Mouse (Mus musculus): Measurements from ENCODE around the gene Ppif. TPM values are rescaled to one million over a fixed set of nuclear protein-coding genes. Genes with fewer than 3 reads are reported as not detected.

Ppif gene
- total RNA-seq, 2 experiments from 2014 or later, result 26.0 to 43.4 TPM

DNA sequence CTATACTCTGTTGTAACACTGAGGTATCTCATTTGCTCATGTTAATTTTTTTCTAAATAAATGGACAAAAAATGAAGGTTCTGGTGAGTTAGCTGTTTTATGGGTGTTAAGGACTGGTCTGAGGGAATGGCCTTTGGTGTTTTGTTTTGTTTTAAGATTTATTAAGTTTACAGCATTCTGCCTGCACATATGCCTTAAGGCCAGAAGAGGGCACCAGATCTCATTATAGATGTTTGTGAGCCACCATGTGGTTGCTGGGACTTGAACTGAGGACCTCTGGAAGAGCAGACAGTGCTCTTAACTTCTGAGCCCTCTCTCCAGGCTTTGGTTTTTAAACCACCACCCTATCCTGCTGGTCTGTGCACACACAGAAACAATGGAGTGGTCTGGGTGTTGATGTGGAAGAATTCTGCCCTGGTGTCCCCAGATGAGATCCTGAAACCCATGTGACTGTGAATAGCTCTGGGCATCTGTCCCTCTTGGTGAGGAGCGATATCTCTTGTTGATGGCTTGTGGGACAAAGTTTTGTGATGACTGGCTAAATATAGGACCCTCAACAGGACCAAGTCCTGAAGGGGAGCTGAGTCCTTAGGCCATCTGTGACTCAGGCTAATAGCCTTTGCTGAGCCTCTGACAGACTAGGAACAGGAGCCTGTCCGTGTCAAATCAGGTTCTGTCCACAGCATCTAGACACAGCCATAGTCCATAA, 27.1 kb upstream of the Ppif start:
- intact Hi-C loops (cut with DNase I), result no loop called here
- DNase-seq, result no peak
- Histone ChIP-seq H3K27ac (no peak overlapping the region), H3K4me3 (no peak overlapping the region)
- TF ChIP-seq CTCF (IDR thresholded peaks at IDR 0.05), result peak; percentile 65

DNA sequence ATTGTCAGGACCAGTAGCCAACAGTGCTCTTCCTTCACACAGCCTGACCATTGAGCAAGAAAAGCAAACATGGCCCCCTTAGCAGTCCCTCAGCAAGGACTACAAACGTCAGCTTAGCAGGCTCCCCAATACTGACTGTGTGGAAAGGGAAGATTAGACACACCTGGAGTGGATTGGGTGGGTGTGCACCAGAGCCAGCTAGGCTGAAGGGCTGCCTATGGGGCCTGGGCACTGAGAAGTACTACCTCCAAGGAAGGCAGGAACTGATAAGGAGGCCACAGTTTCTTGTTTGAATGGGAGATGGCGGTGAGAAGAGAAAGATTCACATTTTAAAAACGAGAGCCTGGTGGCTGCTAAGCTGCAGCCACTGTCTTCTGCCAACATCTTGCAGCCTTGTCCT, 26.4 kb upstream of the Ppif start:
- DNase-seq, result no peak
- Histone ChIP-seq H3K4me3 (no peak overlapping the region), H3K27ac (no peak overlapping the region)
- TF ChIP-seq CTCF (IDR thresholded peaks at IDR 0.05), result no peak
- intact Hi-C loops (cut with DNase I), result no loop called here

DNA sequence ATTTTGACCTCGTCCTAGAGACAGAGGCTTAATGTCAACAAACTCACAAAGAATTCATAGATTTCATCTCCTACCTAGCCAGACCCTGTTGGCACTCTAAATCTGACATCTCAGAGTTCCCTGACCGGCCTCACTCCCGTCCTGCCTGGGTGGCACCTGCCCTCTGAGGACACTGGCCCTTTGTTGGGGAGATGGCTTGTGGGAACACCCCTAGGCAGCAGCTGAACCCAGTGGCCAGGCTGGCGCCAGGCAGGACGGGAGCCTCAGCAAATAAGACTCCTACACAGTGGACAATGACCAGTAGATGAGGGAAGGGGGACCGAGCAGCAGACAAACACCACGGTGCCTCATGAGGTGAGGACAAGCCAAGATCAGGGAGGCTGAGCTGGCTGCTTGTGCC, 14.3 kb upstream of the Ppif start:
- DNase-seq, result no peak
- Histone ChIP-seq H3K4me3 (no peak overlapping the region), H3K27ac (no peak overlapping the region)
- no peak for TF ChIP-seq CTCF (IDR thresholded peaks at IDR 0.05)
- intact Hi-C loops (cut with DNase I), result no loop called here

DNA sequence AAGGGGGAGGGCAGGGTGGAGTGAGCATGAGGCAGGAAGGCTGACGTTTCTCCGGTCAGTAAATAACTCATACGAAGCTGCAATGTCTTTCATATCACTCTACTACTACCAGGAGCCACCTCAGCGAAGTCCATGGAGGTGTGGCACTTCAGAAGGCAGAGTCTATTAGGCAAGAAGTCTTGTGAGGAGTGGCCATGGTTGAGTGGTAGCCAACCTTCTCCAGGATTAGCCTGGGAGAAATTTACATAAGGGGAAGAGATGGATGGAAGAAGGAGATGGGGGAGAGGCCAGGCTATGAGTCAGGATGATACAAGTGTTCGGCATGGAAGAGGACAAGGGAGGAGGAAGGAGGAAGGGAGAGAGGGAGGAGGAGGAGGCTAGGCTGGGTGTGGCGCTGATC, 11.9 kb upstream of the Ppif start:
- intact Hi-C loops (cut with DNase I), result no loop called here
- DNase-seq, result no peak
- Histone ChIP-seq H3K4me3 (no peak overlapping the region), H3K27ac (no peak overlapping the region)
- TF ChIP-seq CTCF (IDR thresholded peaks at IDR 0.05), result no peak

DNA sequence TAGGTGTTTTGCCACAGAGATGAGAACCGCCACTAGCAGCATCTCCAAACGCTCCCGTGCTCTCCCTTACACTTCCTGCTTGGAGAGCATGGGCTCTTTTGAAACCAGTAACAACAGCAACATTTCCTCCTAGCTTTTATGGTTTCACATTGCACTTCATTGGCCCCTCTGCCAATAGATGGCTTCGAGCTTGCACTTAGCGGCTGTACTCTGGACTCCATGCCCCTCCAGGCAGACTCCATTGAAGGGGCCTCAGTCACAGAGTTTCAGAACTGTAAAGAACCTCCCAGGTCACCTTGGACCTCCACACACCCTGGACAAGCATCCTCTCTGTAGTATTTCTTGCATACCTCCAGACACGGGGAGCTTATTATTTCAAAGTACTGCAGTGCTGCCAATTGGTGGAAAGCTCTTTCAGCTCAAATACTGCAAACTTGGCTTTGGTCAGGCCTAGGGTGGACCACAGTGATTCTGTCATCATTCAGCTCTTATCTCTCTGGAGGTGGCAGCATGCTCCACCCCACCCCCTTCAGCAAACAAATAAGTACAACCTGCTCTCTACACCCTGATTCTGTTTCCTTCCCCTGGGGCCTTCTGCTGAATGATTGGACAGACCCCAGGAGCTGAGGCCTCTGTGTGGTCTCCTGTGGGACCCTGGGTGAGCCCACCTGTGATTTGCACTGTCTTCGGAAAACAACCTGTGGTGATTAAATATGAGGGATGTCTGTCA, 7.6 kb upstream of the Ppif start:
- TF ChIP-seq CTCF (IDR thresholded peaks at IDR 0.05), result no peak
- intact Hi-C loops (cut with DNase I), result no loop called here
- Histone ChIP-seq H3K4me3 (no peak overlapping the region), H3K27ac (peak overlapping the region; percentile 38)
- no peak for DNase-seq

DNA sequence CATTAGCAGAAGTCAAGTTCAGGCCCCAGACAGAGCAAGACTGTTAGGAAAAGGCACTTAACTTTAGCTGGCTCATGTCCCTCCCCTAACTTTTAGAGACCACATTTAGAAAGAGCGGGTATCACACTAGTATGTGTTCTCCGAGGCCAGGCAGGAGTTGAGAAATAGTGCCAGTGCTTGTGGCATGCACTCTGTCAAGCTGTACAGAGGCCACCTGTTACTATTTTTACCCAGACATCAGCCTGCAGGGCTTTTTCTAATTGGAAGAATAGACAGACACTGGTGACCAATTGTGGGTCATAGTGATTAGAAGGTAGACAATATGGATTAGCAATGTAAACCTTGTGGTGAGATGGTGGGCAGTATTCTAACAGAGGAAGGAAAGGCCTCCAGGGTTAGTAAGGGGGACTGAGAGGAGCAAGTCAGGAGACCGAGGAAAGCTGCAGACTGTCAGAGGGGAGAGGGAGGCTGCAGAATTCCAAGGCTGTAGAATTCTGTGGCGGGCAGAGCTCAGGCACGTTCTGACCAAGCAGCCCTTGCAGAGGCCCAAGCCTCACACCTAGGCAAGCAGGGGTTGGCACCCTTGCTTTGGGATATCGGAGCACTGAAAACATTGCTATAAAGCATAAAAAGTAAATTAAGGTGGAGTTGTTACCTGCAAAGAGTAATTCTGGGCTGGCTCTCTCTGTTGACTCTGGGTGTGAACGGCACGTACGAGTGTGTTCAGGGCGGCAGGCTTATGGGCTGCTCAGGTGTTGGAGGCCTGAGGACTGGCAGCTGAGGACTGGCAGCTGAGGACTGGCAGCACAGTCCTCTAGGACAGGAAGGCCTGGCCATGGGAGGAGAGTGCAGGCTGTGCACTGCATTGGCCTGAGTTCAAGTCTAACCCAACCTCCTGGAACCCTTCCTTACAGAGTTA, 6.7 kb upstream of the Ppif start:
- intact Hi-C loops (cut with DNase I), result no loop called here
- DNase-seq, result peak; percentile 49
- H3K27ac ChIP-seq, result peak overlapping the region; percentile 56
- TF ChIP-seq CTCF (IDR thresholded peaks at IDR 0.05), result no peak
- no peak overlapping the region for H3K4me3 ChIP-seq

DNA sequence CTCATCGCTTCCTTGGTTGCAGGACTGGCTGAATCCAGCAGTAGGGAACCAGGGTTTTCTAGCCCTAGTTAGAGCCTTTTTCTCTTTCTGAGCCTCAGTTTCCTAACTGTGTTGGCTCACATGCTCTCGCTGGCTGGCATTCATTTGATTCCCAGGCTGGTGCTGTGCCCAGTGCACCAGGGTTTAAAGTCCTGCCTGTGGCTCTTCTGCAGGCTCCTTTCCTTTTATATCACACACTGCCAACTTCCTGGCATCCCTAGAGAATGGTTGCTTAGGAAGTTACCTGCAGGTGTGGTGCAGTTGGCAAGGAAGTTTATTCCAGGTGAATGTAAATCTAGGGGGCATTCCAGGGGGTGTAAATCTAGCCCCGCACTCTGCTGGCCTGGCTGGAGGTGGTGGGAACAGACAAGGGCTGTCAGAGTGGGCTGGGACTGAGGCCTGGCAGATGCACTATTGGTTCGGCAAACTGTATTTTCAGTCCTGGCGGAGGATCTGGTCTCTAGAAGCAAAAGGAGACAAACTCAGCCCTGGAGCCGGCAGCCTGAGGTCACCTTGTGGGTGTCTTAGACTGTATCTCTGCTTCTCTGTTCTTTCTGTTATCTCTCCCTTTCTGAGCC, 575 bp upstream of the Ppif start:
- intact Hi-C loops (cut with DNase I), result no loop called here
- no peak for TF ChIP-seq CTCF (IDR thresholded peaks at IDR 0.05)
- Histone ChIP-seq H3K27ac (peak overlapping the region; percentile 72), H3K4me3 (peak overlapping the region; percentile 93)
- no peak for DNase-seq

DNA sequence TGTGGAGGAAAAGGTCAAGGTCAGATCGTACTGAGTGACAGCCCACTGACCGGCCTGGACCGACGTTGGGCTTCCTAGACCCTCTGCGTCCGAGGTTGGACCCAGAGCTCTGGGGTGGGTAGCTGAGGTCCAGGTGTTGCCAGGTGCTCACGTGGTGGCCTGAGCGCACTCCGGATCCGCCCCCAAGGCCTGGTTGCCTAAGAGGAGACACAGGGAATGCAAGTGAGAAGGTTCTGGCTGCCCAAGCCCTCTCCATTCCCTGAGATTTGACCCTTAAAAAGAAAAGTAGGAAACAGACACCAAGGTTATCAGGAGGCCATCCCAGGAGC, 579 bp downstream of the Ppif start:
- Histone ChIP-seq H3K4me3 (peak overlapping the region; percentile 93), H3K27ac (peak overlapping the region; percentile 90)
- peak; percentile 57 for DNase-seq
- TF ChIP-seq CTCF (IDR thresholded peaks at IDR 0.05), result no peak
- intact Hi-C loops (cut with DNase I), result no loop called here

DNA sequence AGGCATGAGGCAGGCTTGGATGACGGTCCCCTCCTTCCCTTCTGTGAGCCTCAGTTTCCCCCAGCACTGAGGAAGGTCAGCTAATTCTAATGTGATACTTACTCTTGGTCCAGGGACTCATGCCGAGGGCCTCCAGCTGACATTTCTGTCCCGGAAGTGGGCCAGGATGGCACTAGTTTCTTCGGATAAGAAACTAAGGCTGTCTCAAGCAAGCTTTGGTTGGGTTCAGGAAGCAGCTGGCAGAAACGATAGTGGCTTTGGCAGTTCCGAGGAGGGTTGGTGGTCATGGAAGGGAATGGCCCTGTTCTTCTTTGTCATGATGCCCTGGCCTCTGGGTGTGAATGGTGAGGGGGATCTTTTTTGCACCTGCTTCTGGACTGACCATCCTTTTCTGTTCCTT, 1.1 kb downstream of the Ppif start:
- DNase-seq, result no peak
- intact Hi-C loops (cut with DNase I), result no loop called here
- TF ChIP-seq CTCF (IDR thresholded peaks at IDR 0.05), result no peak
- Histone ChIP-seq H3K4me3 (peak overlapping the region; percentile 93), H3K27ac (peak overlapping the region; percentile 90)

DNA sequence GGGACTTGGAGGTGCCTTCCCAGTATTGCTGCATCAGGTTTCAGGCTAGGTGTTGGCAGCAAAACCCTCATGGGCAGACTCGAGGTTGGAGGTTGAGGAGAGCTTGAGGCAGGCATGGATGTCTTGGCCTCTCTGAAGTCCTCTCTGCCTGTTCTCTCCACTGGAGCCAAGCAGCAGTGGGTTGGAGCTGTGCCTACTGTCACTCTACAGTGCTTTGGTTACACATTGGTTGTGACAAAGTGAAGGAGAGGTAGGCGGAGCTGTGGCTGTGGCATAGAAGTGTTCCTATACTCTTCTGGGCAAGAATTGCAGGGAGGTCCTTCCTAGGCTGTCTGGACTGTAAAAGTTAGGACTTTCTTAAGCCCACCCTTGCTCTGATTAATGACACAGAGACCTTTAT, 2.4 kb downstream of the Ppif start:
- no peak for TF ChIP-seq CTCF (IDR thresholded peaks at IDR 0.05)
- DNase-seq, result no peak
- Histone ChIP-seq H3K27ac (no peak overlapping the region), H3K4me3 (no peak overlapping the region)
- intact Hi-C loops (cut with DNase I), result no loop called here

DNA sequence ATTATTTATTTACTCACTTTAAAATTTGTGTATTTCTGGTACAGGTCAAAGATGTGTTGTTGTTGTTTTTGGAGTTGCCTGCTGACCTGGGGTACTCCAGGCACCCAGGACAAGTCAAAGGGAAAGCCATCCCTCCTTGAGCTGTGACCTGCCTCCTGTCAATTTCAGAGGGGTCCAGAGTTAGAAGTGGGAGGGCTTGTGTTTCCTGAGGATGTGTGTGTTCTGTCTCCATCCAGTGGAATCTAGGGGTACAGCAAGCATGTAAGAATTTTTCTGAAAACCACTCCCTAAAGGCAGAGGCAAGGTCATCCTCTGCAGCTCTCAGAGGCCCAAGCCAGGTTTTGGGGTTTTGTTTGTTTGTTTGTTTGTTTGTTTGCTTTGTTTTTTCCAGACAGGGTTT, 8.0 kb downstream of the Ppif start:
- Histone ChIP-seq H3K27ac (no peak overlapping the region), H3K4me3 (no peak overlapping the region)
- intact Hi-C loops (cut with DNase I), result no loop called here
- peak; percentile 9 for DNase-seq
- TF ChIP-seq CTCF (IDR thresholded peaks at IDR 0.05), result peak; percentile 63

DNA sequence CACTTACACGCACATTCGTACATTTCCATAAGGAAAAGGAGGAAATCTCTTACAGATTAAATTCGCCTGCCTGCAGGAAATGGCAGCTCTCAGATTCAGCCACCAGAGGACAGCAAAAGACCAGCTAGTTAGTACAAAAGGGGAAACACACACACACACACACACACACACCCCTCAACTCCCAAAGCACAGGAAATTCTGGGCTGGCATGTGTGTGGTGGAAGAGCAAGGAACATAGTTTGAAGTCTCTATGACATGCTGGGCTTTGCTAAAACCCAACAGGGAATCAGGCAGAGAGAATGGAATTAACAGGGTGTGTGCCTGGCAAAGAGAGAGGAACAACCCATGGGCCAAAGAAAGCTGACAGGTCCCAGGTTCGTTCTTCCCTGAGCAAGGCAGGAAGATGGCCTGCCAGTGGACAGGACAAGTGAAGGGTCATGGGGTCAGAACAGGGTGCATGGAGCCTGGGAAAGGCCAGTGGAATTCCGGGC, 13.8 kb downstream of the Ppif start:
- peak; percentile 70 for DNase-seq
- Histone ChIP-seq H3K4me3 (no peak overlapping the region), H3K27ac (peak overlapping the region; percentile 88)
- peak; percentile 78 for TF ChIP-seq CTCF (IDR thresholded peaks at IDR 0.05)
- intact Hi-C loops (cut with DNase I), result loop anchor here (5.0 kb wide), 1 partner anchor 95 kb away; no protein-coding TSS in a partner anchor

Data from gastrocnemius, adult 2 months (tissue).